Mouse (Mus musculus) liver, postnatal 0 days (tissue): Measurements from ENCODE around the gene Specc1. TPM values are rescaled to one million over a fixed set of nuclear protein-coding genes. Genes with fewer than 3 reads are reported as not detected.

Source experiments
- ATAC-seq: fragments of 200-750 bp; cut with Nextera tagmentation; 2 replicates; pipeline ENCODE4 v1.8.0; 2017; ENCODE audit warnings: mild to moderate bottlenecking, moderate library complexity
- DNase-seq: peaks from one replicate; pipeline ENCODE4 v3.0.0-alpha.2; 2016
- H3K27ac ChIP-seq: fragments of 300-500 bp; sonication (generic); 2 replicates; pipeline ENCODE4 v1.5.1; 2014; ENCODE audit warnings: antibody characterized with exemption, moderate library complexity, mild to moderate bottlenecking, low read depth
- H3K27me3 ChIP-seq: fragments of 300-500 bp; sonication (generic); 2 replicates; pipeline ENCODE4 v1.6.1; 2014; ENCODE audit warnings: low read length, control low read depth, mixed read lengths; ENCODE audit not compliant: insufficient read depth
- H3K36me3 ChIP-seq: fragments of 300-500 bp; sonication (generic); replicated peaks from 2 replicates; pipeline ENCODE4 v1.6.1; 2014; ENCODE audit warnings: mild to moderate bottlenecking, control low read depth, low read length, moderate library complexity, mixed read lengths; ENCODE audit not compliant: insufficient read depth
- H3K4me1 ChIP-seq: fragments of 300-500 bp; sonication (generic); 2 replicates; pipeline ENCODE4 v1.6.1; 2014; ENCODE audit warnings: antibody characterized with exemption, mild to moderate bottlenecking, control low read depth; ENCODE audit not compliant: insufficient read depth
- H3K4me2 ChIP-seq: fragments of 300-500 bp; sonication (generic); 2 replicates; pipeline ENCODE4 v1.6.1; 2014; ENCODE audit warnings: low read depth, mild to moderate bottlenecking, low read length, moderate library complexity, mixed read lengths
- H3K4me3 ChIP-seq: fragments of 300-500 bp; sonication (generic); 2 replicates; pipeline ENCODE4 v1.5.1; 2014; ENCODE audit warnings: low read depth, low read length
- H3K9ac ChIP-seq: fragments of 300-500 bp; sonication (generic); replicated peaks from 2 replicates; pipeline ENCODE4 v1.6.1; 2014; ENCODE audit warnings: mild to moderate bottlenecking, moderate library complexity
- H3K9me3 ChIP-seq: fragments of 300-500 bp; sonication (generic); 2 replicates; pipeline ENCODE4 v1.6.1; 2016; ENCODE audit warnings: mild to moderate bottlenecking, control low read depth, low read length, mixed read lengths
- CTCF ChIP-seq: sonication (generic); IDR thresholded peaks from 2 replicates; pipeline ENCODE4 v1.5.1; 2016; ENCODE audit warnings: antibody characterized with exemption, low read depth
- EP300 ChIP-seq: IDR thresholded peaks from 2 replicates; pipeline ENCODE4 v1.6.1; 2016; ENCODE audit warnings: antibody characterized with exemption, low read depth, mild to moderate bottlenecking
- WGBS: fragments of 180-500 bp; shearing (Covaris S2); extraction: QIAGEN DNeasy Blood & Tissue Kit; methylation state at CpG from one replicate; pipeline ENCODE4 v1.1.7; 2014; ENCODE audit not compliant: insufficient replicate concordance; 5-methylcytosine and 5-hydroxymethylcytosine counted together
- polyA plus RNA-seq: library from polyadenylated mRNA; unstranded; fragments of >200 nt; fragmentation: Nextera tagmentation; extraction: Ambion mirVana; gene quantifications from 2 replicates; pipeline ENCODE4 v1.2.1, GENCODE M21; 2015

The Specc1 gene
- polyA plus RNA-seq, 1 experiment from 2014 or later: 20.7 TPM

DNA sequence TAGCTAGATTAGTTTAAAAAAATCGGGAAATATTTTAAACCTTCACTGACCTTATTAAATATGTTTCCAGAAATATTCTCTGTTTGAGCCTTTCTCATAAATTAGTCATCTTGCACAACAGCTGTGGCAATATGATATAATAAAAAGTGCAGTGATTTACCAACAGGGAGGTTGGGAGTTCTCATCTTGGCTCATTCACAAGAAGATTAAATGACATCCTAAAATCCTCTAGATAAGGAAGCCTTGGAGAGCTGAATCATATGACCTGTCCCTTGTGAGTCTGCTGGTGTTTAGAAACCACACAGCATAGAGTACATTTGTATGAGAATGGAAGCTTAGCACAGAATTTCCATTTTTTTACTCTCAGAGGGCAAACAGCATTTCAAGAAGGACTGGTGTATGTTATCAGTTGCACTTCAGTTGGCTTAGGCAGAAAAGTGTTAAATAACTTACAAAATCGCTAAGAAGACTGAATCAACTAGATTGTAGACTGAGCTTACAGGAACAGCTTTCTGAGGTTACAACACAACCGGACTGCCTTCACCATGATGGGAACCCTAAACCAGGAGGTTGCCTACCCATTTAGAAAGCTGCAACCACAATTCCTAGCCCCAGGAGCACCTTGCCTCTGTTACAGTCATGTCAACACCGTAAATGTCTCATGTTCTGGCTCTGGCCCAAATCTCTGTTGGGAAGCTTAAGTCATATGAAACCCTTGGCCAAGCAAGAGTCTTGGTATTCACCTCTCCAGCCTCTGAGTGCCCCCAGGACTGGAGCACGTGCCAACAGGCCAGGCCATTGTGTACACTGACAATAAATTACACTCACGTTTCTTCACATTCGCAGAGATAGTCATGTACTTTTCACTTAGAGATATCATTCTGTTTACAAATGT, 188.9 kb downstream of the Specc1 start:
- Histone ChIP-seq H3K4me1 (peaks cover 4% of the 10 kb centered on the region; the same call in 1 of the 2 replicates), H3K4me2 (no peak overlapping the region), H3K27ac (no peak overlapping the region), H3K36me3 (peaks cover 22% of the 10 kb centered on the region), H3K9me3 (no peaks in the 10 kb centered on the region), H3K9ac (no peak overlapping the region), H3K4me3 (no peak overlapping the region), H3K27me3 (no peaks in the 10 kb centered on the region)
- DNase-seq (no peak), ATAC-seq (no peak)
- 82% methylated on average over 7 of the region's 7 CpGs for WGBS
- no peak for TF ChIP-seq EP300
- TF ChIP-seq CTCF: no peak

GRCm38 (mm10) chr11:62146661-62147060, 190.1 kb downstream of the Specc1 start:
- TF ChIP-seq CTCF: no peak
- no peak for TF ChIP-seq EP300
- Histone ChIP-seq H3K9ac (no peak overlapping the region), H3K4me1 (peaks cover 4% of the 10 kb centered on the region; the same call in 1 of the 2 replicates), H3K36me3 (peaks cover 31% of the 10 kb centered on the region), H3K27me3 (no peaks in the 10 kb centered on the region), H3K4me3 (no peak overlapping the region), H3K4me2 (no peak overlapping the region), H3K9me3 (no peaks in the 10 kb centered on the region), H3K27ac (no peak overlapping the region)
- 85% methylated on average over 1 of the region's 1 CpGs for WGBS
- no peak for ATAC-seq
- no peak for DNase-seq

DNA sequence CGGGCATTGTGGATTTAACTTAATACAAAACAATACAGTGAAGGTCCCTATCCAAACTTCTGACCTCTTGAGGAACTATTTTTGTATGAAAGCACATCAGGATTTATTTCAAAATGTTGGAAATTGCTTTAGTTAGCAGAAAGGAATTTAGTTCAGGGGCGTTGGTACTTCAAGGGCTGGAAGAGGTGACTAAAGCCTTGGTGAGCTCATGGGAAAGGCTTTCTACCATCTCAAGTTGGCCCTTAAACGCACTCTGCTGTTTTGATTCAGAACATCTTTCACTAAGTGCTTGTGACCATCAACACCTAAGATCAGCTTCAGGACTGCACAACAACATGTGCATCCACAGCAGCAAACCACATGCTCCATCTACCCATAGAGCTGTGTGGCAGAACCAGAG, 191.5 kb downstream of the Specc1 start:
- Histone ChIP-seq H3K36me3 (peaks cover 33% of the 10 kb centered on the region), H3K9me3 (no peaks in the 10 kb centered on the region), H3K27me3 (no peaks in the 10 kb centered on the region), H3K4me2 (no peak overlapping the region), H3K4me1 (peaks cover 4% of the 10 kb centered on the region; the same call in 1 of the 2 replicates), H3K4me3 (no peak overlapping the region), H3K27ac (peak overlapping the region; percentile 22; the same call in 1 of the 2 replicates), H3K9ac (no peak overlapping the region)
- TF ChIP-seq CTCF: no peak
- no peak for TF ChIP-seq EP300
- WGBS: 88% methylated on average over 3 of the region's 3 CpGs
- ATAC-seq: no peak
- DNase-seq: no peak

DNA sequence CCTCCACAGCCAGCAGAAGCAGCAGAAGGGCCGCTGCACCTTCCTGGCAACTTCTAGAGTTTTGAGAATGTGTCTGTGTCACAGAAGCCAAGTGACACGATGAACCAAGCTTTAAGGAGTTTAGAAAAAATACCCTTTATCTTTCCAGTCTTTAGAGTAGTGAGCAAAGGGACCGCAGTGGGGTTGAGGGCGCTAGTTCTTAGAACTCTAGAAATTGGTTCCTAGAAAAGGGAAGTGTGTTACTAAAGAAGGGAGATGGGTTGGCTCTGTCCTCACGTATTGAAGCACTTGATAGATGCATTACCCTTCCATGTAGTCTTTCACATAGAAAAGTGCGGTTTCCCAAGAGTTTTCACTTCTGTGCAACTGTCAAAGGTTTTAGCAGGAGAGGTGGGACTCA, 191.9 kb downstream of the Specc1 start:
- peaks cover 4% of the 10 kb centered on the region; the same call in 1 of the 2 replicates for H3K4me1 ChIP-seq
- 45% methylated on average over 6 of the region's 6 CpGs for WGBS
- H3K4me3 ChIP-seq: no peak overlapping the region
- TF ChIP-seq CTCF (no peak), EP300 (peak; percentile 69; the same call in 1 of the 2 replicates)
- no peak overlapping the region for H3K4me2 ChIP-seq
- H3K9ac ChIP-seq: no peak overlapping the region
- H3K36me3 ChIP-seq: peaks cover 35% of the 10 kb centered on the region
- peak overlapping the region; percentile 22; the same call in 1 of the 2 replicates for H3K27ac ChIP-seq
- no peak for DNase-seq
- no peaks in the 10 kb centered on the region for H3K9me3 ChIP-seq
- H3K27me3 ChIP-seq: no peaks in the 10 kb centered on the region
- ATAC-seq: peak; percentile 82

GRCm38 (mm10) chr11:62153057-62153456, 196.5 kb downstream of the Specc1 start:
- DNase-seq: no peak
- Histone ChIP-seq H3K4me2 (no peak overlapping the region), H3K9me3 (no peaks in the 10 kb centered on the region), H3K4me1 (peaks cover 3% of the 10 kb centered on the region; the same call in 1 of the 2 replicates), H3K27ac (no peak overlapping the region), H3K9ac (no peak overlapping the region), H3K27me3 (no peaks in the 10 kb centered on the region), H3K4me3 (no peak overlapping the region), H3K36me3 (peaks cover 30% of the 10 kb centered on the region)
- TF ChIP-seq EP300: no peak
- no peak for ATAC-seq
- WGBS: 75% methylated on average over 4 of the region's 4 CpGs

DNA sequence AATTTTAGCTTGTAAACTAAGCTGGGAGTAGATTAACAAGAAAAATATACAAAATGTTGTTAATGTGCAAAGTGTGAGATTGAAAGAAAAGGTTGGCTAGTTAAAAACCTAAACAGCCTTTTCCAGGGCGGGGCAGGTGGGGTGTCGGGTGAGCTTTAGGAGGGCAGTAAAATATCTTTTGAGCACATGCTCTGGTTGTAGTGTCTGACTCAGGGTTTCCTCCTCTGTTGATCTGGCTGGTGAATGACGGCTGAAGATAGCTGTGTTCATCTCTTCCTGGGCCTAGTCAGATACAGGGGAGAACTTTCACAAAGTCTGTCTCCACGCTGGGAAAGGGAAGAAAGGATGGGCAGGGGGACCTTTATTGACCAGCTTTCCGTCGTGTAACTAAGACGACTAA, 203.2 kb downstream of the Specc1 start:
- 0 out of 2 replicates have a peak, but pooled peaks have one; percentile 52 for TF ChIP-seq EP300
- no peak for TF ChIP-seq CTCF
- no peak for DNase-seq
- peaks cover 5% of the 10 kb centered on the region; the same call in 1 of the 2 replicates for H3K4me1 ChIP-seq
- H3K27me3 ChIP-seq: no peaks in the 10 kb centered on the region
- no peaks in the 10 kb centered on the region for H3K9me3 ChIP-seq
- H3K27ac ChIP-seq: no peak overlapping the region
- 62% methylated on average over 7 of the region's 7 CpGs for WGBS
- no peak overlapping the region for H3K9ac ChIP-seq
- ATAC-seq: peak; percentile 80
- H3K36me3 ChIP-seq: peaks cover 17% of the 10 kb centered on the region
- H3K4me2 ChIP-seq: no peak overlapping the region
- H3K4me3 ChIP-seq: no peak overlapping the region
